Mouse (Mus musculus) lung, embryonic 16.5 days (tissue): Measurements from ENCODE around the gene Cenpb. TPM values are rescaled to one million over a fixed set of nuclear protein-coding genes. Genes with fewer than 3 reads are reported as not detected.
A peak's percentile ranks its signal among the peaks of the same experiment; 100 is the strongest.

Experiments
- ATAC-seq: fragments of 200-750 bp; cut with Nextera tagmentation; 2 replicates; pipeline ENCODE4 v1.8.0; 2017; ENCODE audit warnings: low read depth, mild to moderate bottlenecking, moderate library complexity
- H3K27ac ChIP-seq: fragments of 300-500 bp; sonication (generic); 2 replicates; pipeline ENCODE4 v1.5.1; 2014; ENCODE audit warnings: mild to moderate bottlenecking, control low read depth, low read length
- H3K27me3 ChIP-seq: fragments of 300-500 bp; sonication (generic); 2 replicates; pipeline ENCODE4 v1.6.1; 2014; ENCODE audit warnings: low read depth, low read length, mixed read lengths; ENCODE audit not compliant: control insufficient read depth, insufficient read depth
- H3K36me3 ChIP-seq: fragments of 300-500 bp; sonication (generic); 2 replicates; pipeline ENCODE4 v1.6.1; 2014; ENCODE audit warnings: low read length; ENCODE audit not compliant: control insufficient read depth, insufficient read depth
- H3K4me1 ChIP-seq: fragments of 300-500 bp; sonication (generic); replicated peaks from 2 replicates; pipeline ENCODE4 v1.6.1; 2014; ENCODE audit warnings: low read length, mixed read lengths; ENCODE audit not compliant: control insufficient read depth, insufficient read depth
- H3K4me2 ChIP-seq: fragments of 300-500 bp; sonication (generic); 2 replicates; pipeline ENCODE4 v1.6.1; 2014; ENCODE audit warnings: low read depth, low read length, control low read depth
- H3K4me3 ChIP-seq: fragments of 300-500 bp; sonication (generic); 2 replicates; pipeline ENCODE4 v1.5.1; 2014; ENCODE audit warnings: mild to moderate bottlenecking, low read length, control low read depth
- H3K9ac ChIP-seq: fragments of 300-500 bp; sonication (generic); 2 replicates; pipeline ENCODE4 v1.6.1; 2014; ENCODE audit warnings: low read length, control low read depth
- H3K9me3 ChIP-seq: fragments of 300-500 bp; sonication (generic); 2 replicates; pipeline ENCODE4 v1.6.1; 2016; ENCODE audit warnings: low read length; ENCODE audit not compliant: control insufficient read depth
- WGBS: fragments of 180-500 bp; shearing (Covaris S2); extraction: QIAGEN DNeasy Blood & Tissue Kit; methylation state at CpG from one replicate; pipeline ENCODE4 v1.1.7; 2014; 5-methylcytosine and 5-hydroxymethylcytosine counted together
- polyA plus RNA-seq: library from polyadenylated mRNA; unstranded; fragments of >200 nt; fragmentation: Nextera tagmentation; extraction: Ambion mirVana; gene quantifications from 2 replicates; pipeline ENCODE4 v1.2.1, GENCODE M21; 2015

The Cenpb gene
- polyA plus RNA-seq, 1 experiment from 2014 or later, result 8.4 TPM

GRCm38 (mm10) chr2:131187602-131187922 is 7.7 kb upstream of the Cenpb start:
- peak overlapping the region; percentile 73 for H3K4me2 ChIP-seq
- H3K9ac ChIP-seq, result peak overlapping the region; percentile 87
- H3K27ac ChIP-seq, result peak overlapping the region; percentile 77
- no peaks in the 10 kb centered on the region; the same call in 1 of the 2 replicates for H3K27me3 ChIP-seq
- no peak for ATAC-seq
- 26% methylated on average over 3 of the region's 3 CpGs for WGBS
- H3K36me3 ChIP-seq, result peaks cover 9% of the 10 kb centered on the region
- peaks cover 24% of the 10 kb centered on the region for H3K4me1 ChIP-seq
- H3K4me3 ChIP-seq, result peak overlapping the region; percentile 78
- H3K9me3 ChIP-seq, result no peaks in the 10 kb centered on the region

DNA sequence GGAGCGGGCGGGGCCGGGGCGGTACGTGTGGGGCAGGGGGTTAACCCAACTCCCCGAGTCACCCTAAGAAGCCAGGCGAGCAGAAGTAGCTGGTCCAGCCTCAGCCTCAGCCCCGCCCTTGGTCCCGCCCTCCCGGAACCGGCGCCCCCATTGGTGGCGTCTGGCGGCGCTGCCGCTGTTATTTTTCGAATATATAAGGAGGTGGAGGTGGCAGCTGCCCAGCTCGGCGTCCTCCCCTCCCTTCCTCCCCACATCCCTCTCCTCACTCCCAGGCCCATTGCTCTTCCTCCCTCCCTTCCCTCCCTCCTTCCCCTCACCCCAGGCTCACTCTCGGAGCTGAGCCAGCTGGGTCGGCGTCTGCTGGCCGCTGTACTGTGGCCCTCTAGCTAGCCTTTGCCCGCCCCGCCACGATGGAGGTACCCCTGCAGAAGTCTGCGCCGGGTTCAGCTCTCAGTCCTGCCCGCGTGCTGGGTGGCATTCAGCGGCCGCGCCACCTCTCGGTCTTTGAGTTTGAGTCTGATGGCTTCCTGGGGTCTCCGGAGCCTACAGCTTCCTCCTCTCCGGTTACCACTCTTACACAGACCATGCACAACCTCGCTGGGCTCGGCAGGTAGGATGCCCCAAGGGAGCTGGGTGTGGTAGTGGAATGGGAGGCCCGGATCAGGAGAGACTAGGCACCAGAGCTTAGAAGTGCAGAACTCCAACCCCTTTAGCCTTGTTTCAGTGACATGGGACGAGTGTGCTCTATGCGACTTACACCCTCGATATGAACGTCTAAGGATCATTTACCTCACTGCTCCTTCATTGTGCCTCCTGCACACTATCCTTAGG is 7.1 kb upstream of the Cenpb start, which contains the start of the genes Cdc25b and Spef1:
TSS of gene Cdc25b (plus strand) at position 179 of the 831 bp plus-strand sequence.
TSS of gene Spef1 (minus strand) at position 512 of the 831 bp plus-strand sequence.
- peak within 1 kb of the TSS; percentile 78 for H3K4me3 ChIP-seq
- H3K27ac ChIP-seq, result peak within 1 kb of the TSS; percentile 77
- WGBS, result under 1% methylated on average over 42 of the region's 43 CpGs
- peaks cover 24% of the 10 kb centered on the region for H3K4me1 ChIP-seq
- peak within 1 kb of the TSS; percentile 87 for H3K9ac ChIP-seq
- H3K4me2 ChIP-seq, result peak within 1 kb of the TSS; percentile 73
- H3K36me3 ChIP-seq, result peaks cover 7% of the 10 kb centered on the region
- peak; percentile 94 for ATAC-seq
- H3K27me3 ChIP-seq, result no peaks in the 10 kb centered on the region; the same call in 1 of the 2 replicates
- no peaks in the 10 kb centered on the region for H3K9me3 ChIP-seq

- WGBS, result 3% methylated on average over 14 of the region's 14 CpGs
- Histone ChIP-seq H3K4me3 (peak overlapping the region; percentile 78), H3K4me2 (peak overlapping the region; percentile 73), H3K27me3 (no peaks in the 10 kb centered on the region; the same call in 1 of the 2 replicates), H3K27ac (peak overlapping the region; percentile 45; the same call in 1 of the 2 replicates), H3K9me3 (no peaks in the 10 kb centered on the region), H3K36me3 (peaks cover 1% of the 10 kb centered on the region; the same call in 1 of the 2 replicates), H3K9ac (peak overlapping the region; percentile 87), H3K4me1 (peaks cover 24% of the 10 kb centered on the region)
- no peak for ATAC-seq
These were observed 6.5 kb upstream of the Cenpb start for GRCm38 (mm10) chr2:131186343-131186742.

DNA sequence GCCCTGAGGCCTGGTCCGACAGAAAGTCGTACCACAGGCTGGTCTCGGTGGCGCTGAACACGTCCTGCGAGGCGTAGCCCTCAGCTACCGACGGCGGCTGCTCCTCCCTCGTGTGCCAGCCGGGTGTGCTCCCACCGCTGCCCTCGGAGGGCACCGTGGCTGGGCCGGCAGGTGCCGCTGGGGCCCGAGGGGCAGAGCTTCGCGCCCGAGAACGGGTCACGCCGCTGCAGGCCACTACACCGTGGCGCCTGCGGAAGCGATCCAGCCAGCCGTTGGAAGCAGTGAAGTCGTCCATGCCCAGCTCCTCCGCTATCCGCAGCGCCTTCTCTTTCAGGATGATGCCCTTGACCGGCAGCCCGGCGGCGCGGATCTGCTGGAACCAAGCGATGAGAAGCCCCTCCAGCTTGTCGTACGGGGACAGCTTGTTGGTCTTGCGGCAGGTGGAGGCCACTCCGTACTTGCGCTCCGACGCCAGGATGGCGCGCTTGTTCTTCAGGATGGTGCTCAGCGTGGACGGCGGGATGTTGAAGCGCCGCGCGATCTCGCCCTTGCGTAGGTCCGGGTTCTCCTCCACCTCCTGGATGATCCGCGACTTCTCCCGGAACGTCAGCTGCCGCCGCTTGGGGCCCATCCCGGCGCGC is 501 bp downstream of the Cenpb start:
- peak overlapping the region; percentile 90 for H3K4me3 ChIP-seq
- H3K27me3 ChIP-seq, result no peaks in the 10 kb centered on the region
- WGBS, result under 1% methylated on average over 66 of the region's 67 CpGs
- peak overlapping the region; percentile 86 for H3K4me2 ChIP-seq
- no peaks in the 10 kb centered on the region for H3K9me3 ChIP-seq
- H3K9ac ChIP-seq, result peak overlapping the region; percentile 94
- peak; percentile 58 for ATAC-seq
- H3K36me3 ChIP-seq, result peaks cover 4% of the 10 kb centered on the region
- peak overlapping the region; percentile 91 for H3K27ac ChIP-seq
- H3K4me1 ChIP-seq, result peaks cover 40% of the 10 kb centered on the region

GRCm38 (mm10) chr2:131178828-131179245 is 1.0 kb downstream of the Cenpb start:
- Histone ChIP-seq H3K36me3 (peaks cover 4% of the 10 kb centered on the region), H3K27me3 (no peaks in the 10 kb centered on the region), H3K4me1 (peaks cover 44% of the 10 kb centered on the region), H3K27ac (peak overlapping the region; percentile 91; the same call in 1 of the 2 replicates), H3K4me3 (peak overlapping the region; percentile 90), H3K9ac (peak overlapping the region; percentile 94), H3K4me2 (peak overlapping the region; percentile 86), H3K9me3 (no peaks in the 10 kb centered on the region)
- ATAC-seq, result 0 out of 2 replicates have a peak, but pooled peaks have one; percentile 0
- WGBS, result 19% methylated on average over 26 of the region's 26 CpGs

DNA sequence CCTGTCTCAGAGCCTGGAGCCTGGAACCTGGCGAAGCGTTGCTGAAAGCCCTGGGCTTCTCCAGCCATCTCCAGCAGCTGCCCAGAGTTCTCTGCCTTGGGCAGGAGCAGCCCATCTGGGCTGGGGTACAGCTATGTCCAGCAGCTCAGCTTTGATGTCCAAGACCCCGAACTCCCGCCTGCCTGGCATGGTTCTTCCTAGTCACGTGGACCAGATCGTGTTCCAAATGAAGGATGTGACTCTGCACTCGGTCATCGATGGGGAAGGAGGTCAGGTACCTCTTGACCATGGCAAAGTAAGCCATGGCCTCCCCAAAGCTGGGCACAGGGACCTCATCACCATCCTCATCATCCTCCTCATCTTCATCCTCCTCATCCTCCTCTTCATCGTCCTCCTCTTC is 1.9 kb downstream of the Cenpb start:
- Histone ChIP-seq H3K27ac (no peak overlapping the region), H3K9ac (peak overlapping the region; percentile 94), H3K36me3 (peaks cover 4% of the 10 kb centered on the region), H3K4me2 (peak overlapping the region; percentile 86), H3K9me3 (no peaks in the 10 kb centered on the region), H3K4me3 (peak overlapping the region; percentile 90), H3K4me1 (peaks cover 44% of the 10 kb centered on the region), H3K27me3 (peaks cover under 1% of the 10 kb centered on the region)
- 74% methylated on average over 9 of the region's 9 CpGs for WGBS
- ATAC-seq, result no peak

GRCm38 (mm10) chr2:131176491-131176890 is 3.4 kb downstream of the Cenpb start:
- H3K4me1 ChIP-seq, result peaks cover 47% of the 10 kb centered on the region
- no peaks in the 10 kb centered on the region for H3K9me3 ChIP-seq
- no peak overlapping the region for H3K4me3 ChIP-seq
- H3K36me3 ChIP-seq, result peaks cover 4% of the 10 kb centered on the region
- H3K27me3 ChIP-seq, result peaks cover 15% of the 10 kb centered on the region
- peak overlapping the region; percentile 86 for H3K4me2 ChIP-seq
- H3K9ac ChIP-seq, result peak overlapping the region; percentile 4; the same call in 1 of the 2 replicates
- ATAC-seq, result peak; percentile 43
- 53% methylated on average over 5 of the region's 5 CpGs for WGBS
- H3K27ac ChIP-seq, result peak overlapping the region; percentile 84

DNA sequence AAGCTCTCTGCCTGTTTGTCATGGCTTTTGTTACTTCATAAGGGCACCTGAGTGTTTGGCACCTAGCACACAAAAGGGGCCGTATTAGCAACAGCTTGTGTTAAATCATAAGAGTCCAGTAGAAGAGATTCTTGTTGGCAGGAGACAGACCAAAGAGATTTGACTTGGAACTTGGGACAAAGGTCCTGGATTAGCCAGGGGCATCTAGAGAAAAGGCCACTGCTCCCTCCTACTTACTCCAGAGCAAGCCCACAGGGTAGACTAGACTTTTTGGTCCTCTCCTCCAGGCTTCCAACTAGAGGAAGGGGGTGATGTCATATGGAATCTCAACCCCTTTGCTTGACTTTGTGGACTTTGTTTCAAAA is 3.9 kb downstream of the Cenpb start:
- peaks cover 4% of the 10 kb centered on the region for H3K36me3 ChIP-seq
- H3K4me3 ChIP-seq, result no peak overlapping the region
- H3K4me1 ChIP-seq, result peaks cover 48% of the 10 kb centered on the region
- peak overlapping the region; percentile 84 for H3K27ac ChIP-seq
- peak overlapping the region; percentile 38 for H3K4me2 ChIP-seq
- H3K9me3 ChIP-seq, result no peaks in the 10 kb centered on the region
- 0 out of 2 replicates have a peak overlapping the region, but pooled peaks have one; percentile 14 for H3K9ac ChIP-seq
- no peak for ATAC-seq
- 69% methylated on average over 1 of the region's 1 CpGs for WGBS
- peaks cover 20% of the 10 kb centered on the region for H3K27me3 ChIP-seq
